ENCODE assay signal across 16 mouse cellular contexts in the genomic region with DNA sequence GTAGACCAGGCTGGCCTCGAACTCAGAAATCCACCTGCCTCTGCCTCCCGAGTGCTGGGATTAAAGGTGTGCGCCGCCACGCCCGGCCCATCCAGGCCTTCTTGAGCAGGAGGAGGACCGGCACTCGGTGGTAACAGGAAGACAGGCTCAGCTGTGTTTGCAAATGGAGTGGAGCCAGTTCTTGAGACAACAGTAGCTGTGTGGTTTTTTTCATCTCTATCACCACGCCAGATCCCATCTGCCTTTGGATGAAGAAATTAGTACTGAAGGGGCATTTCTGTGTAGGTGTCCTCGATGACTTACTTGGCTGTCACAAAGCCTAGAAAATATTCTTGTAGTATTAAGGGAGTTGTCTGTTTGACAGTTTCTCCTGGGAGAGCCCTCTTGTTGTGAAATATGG. TPM values are rescaled to one million over a fixed set of nuclear protein-coding genes. Genes with fewer than 3 reads are reported as not detected.
A peak's percentile ranks its signal among the peaks of the same experiment; 100 is the strongest.
DNase-seq lines count a peak whose midpoint lies in the region; ATAC-seq and TF ChIP-seq lines count a peak whose summit lies in the region.
"Had no signal": no experiment of that assay in that cellular context is flagged by ENCODE, and none has a peak within 500 bp of the region (broad histone marks: within the 10 kb centered on the region; RNA-seq: fewer than 3 reads in every experiment).

No protein-coding gene starts in this region.

- no peaks in the 10 kb centered on the region for H3K9me3 ChIP-seq in liver, embryonic 12.5 days (replicated peaks)
- H3K9me3 ChIP-seq: embryonic facial prominence, embryonic 13.5 days; forebrain, embryonic 10.5 days; hindbrain, embryonic 13.5 days; intestine, embryonic 15.5 days; midbrain, embryonic 12.5 days had no signal

- peaks cover 13% of the 10 kb centered on the region for H3K36me3 ChIP-seq in liver, adult 2 months (ENCODE audit: control insufficient read depth, insufficient read depth, low read length)
- peaks cover 8% of the 10 kb centered on the region for H3K36me3 ChIP-seq in liver, embryonic 12.5 days

- ATAC-seq in liver, embryonic 12.5 days: no peak
- 0 out of 2 replicates have a peak, but pooled peaks have one; percentile 4 for ATAC-seq in megakaryocyte progenitor cell, adult 5-6 weeks (replicated peaks; ENCODE audit: poor library complexity)
- ATAC-seq in erythroblast, adult 5-6 weeks (replicated peaks; ENCODE audit: low FRiP score, poor library complexity, severe bottlenecking): no peak
- ATAC-seq: intestine, embryonic 15.5 days; Patski had no signal

- H3K4me3 ChIP-seq in liver, adult 2 months (ENCODE audit: insufficient read depth, low read depth, low read length): no peak overlapping the region
- H3K4me3 ChIP-seq in liver, embryonic 12.5 days: no peak overlapping the region
- H3K4me3 ChIP-seq: embryonic facial prominence, embryonic 13.5 days; forebrain, embryonic 10.5 days; hindbrain, embryonic 13.5 days; intestine, embryonic 15.5 days; midbrain, embryonic 12.5 days had no signal

- no peak for TF ChIP-seq CTCF in liver, adult 2 months (IDR thresholded peaks at IDR 0.05; ENCODE audit: low read depth, low read length)

- no peak for TF ChIP-seq POLR2A in liver, adult 2 months (IDR thresholded peaks at IDR 0.05; ENCODE audit: extremely low read depth, insufficient read depth, low read length)

- H3K4me1 ChIP-seq in liver, adult 2 months (ENCODE audit: control insufficient read depth, insufficient read depth, low read length): peaks cover 48% of the 10 kb centered on the region
- peaks cover 44% of the 10 kb centered on the region for H3K4me1 ChIP-seq in liver, embryonic 12.5 days

- peak; percentile 18 to 31 for DNase-seq in cerebellum, postnatal 10 days
- no peak for DNase-seq in cerebellum, adult 8-10 months
- no peak for DNase-seq in liver, adult 2 months (ENCODE audit: extremely low read depth, low read depth, low spot score)
- DNase-seq in frontal cortex, postnatal 10 days (ENCODE audit: low spot score in 2 of 2): peak; percentile 13 to 24
- DNase-seq in retina, postnatal 1 day: no peak
- DNase-seq: heart, adult 18-20 months had no signal

- H3K27ac ChIP-seq in liver, adult 2 months (replicated peaks; ENCODE audit: insufficient read depth, low read depth, low read length): peak overlapping the region; percentile 49; the same call in 1 of the 2 replicates
- H3K27ac ChIP-seq in liver, embryonic 12.5 days: no peak overlapping the region
- H3K27ac ChIP-seq: embryonic facial prominence, embryonic 13.5 days; forebrain, embryonic 10.5 days; hindbrain, embryonic 13.5 days; intestine, embryonic 15.5 days; liver, embryonic 14.5 days; midbrain, embryonic 12.5 days had no signal

- no peaks in the 10 kb centered on the region for H3K27me3 ChIP-seq in liver, adult 2 months (ENCODE audit: control insufficient read depth, insufficient read depth, low read length)
- H3K27me3 ChIP-seq in liver, embryonic 12.5 days (replicated peaks): no peaks in the 10 kb centered on the region
- H3K27me3 ChIP-seq: embryonic facial prominence, embryonic 13.5 days; hindbrain, embryonic 13.5 days; intestine, embryonic 15.5 days; midbrain, embryonic 12.5 days; Patski had no signal

- no peak overlapping the region for H3K9ac ChIP-seq in liver, adult 2 months (ENCODE audit: low read depth, low read length)
- H3K9ac ChIP-seq in liver, embryonic 12.5 days: no peak overlapping the region
- H3K9ac ChIP-seq: embryonic facial prominence, embryonic 13.5 days; hindbrain, embryonic 13.5 days; intestine, embryonic 15.5 days; liver, embryonic 14.5 days; midbrain, embryonic 12.5 days had no signal

- WGBS in liver, adult 2 months: 76% methylated on average over 10 of the region's 10 CpGs
- 66% methylated on average over 10 of the region's 10 CpGs for WGBS in liver, embryonic 12.5 days (ENCODE audit: insufficient replicate concordance)

- H3K79me2 ChIP-seq in liver, adult 2 months (ENCODE audit: control insufficient read depth, insufficient read depth, low read length): peaks cover 11% of the 10 kb centered on the region; the same call in 1 of the 2 replicates

- no peak overlapping the region for H3K4me2 ChIP-seq in liver, embryonic 12.5 days
- H3K4me2 ChIP-seq: embryonic facial prominence, embryonic 13.5 days; hindbrain, embryonic 13.5 days; intestine, embryonic 15.5 days; midbrain, embryonic 12.5 days had no signal

RNA-seq across cellular contexts. Expression of gene Elovl6, which starts 28.9 kb away (rescaled TPM):
- 30.5 and 44.3 TPM in 2 replicates for total RNA-seq in liver, adult 2 months (2014; rRNA removed)
- 44.6 and 70.5 TPM in 2 replicates for polyA plus RNA-seq in liver, adult 2 months (2012; rRNA removed)
- 14.3 and 14.8 TPM in 2 replicates for polyA plus RNA-seq in liver, embryonic 12.5 days (2016; fragmentation: Nextera tagmentation; extraction: Ambion mirVana)
- 16.2 and 22.7 TPM in 2 replicates for total RNA-seq in megakaryocyte progenitor cell, adult 5-6 weeks (2015)
- total RNA-seq in megakaryocyte progenitor cell, adult 5-6 weeks (2017): 11.8 and 12.3 TPM in 2 replicates
- 3.7 and 5.2 TPM in 2 replicates for total RNA-seq in erythroblast, adult 5-6 weeks (2015; ENCODE audit: low replicate concordance)
- total RNA-seq in erythroblast, adult 5-6 weeks (2017; ENCODE audit: low replicate concordance): 0.70 and 1.6 TPM in 2 replicates

Comparison
In these comparisons a context has a peak if more than half of its experiments do, and no peak if none do; other contexts are left out.
1. DNase-seq: peak in cerebellum, postnatal 10 days (2 of 2) and frontal cortex, postnatal 10 days (2 of 2); none in cerebellum, adult 8-10 months (single experiment), liver, adult 2 months (single experiment) and retina, postnatal 1 day (single experiment).